In genomic region chr13:22007121-22007510, GRCm38 (mm10) we compare ENCODE assay signal across 10 mouse cellular contexts. TPM values are rescaled to one million over a fixed set of nuclear protein-coding genes. Genes with fewer than 3 reads are reported as not detected.
DNase-seq lines count a peak whose midpoint lies in the region; ATAC-seq and TF ChIP-seq lines count a peak whose summit lies in the region.
"Had no signal": no experiment of that assay in that cellular context is flagged by ENCODE, and none has a peak within 500 bp of the region (broad histone marks: within the 10 kb centered on the region; RNA-seq: fewer than 3 reads in every experiment).

No protein-coding gene starts in this region.

- DNase-seq in kidney, postnatal 10 days = no peak
- DNase-seq in embryonic facial prominence, embryonic 11.5 days (ENCODE audit: low spot score) = no peak
- DNase-seq in hindbrain, postnatal 0 days (ENCODE audit: low spot score) = no peak
- DNase-seq in cerebellum, adult 9-10 months = no peak
- DNase-seq: lung, postnatal 14 days had no signal

- peaks cover 92% of the 10 kb centered on the region for H3K27me3 ChIP-seq in kidney, embryonic 14.5 days (ENCODE audit: control insufficient read depth, insufficient read depth, low read length)
- H3K27me3 ChIP-seq in embryonic facial prominence, embryonic 11.5 days (ENCODE audit: control insufficient read depth, insufficient read depth, low read length) = peaks cover 73% of the 10 kb centered on the region
- H3K27me3 ChIP-seq in hindbrain, postnatal 0 days (ENCODE audit: insufficient read depth, low read length) = peaks cover 88% of the 10 kb centered on the region
- H3K27me3 ChIP-seq in midbrain, embryonic 16.5 days (ENCODE audit: control insufficient read depth, insufficient read depth, low read depth, low read length) = peaks cover 86% of the 10 kb centered on the region

- H3K4me1 ChIP-seq in kidney, embryonic 14.5 days (ENCODE audit: control insufficient read depth, insufficient read depth, low read length) = peaks cover 8% of the 10 kb centered on the region
- H3K4me1 ChIP-seq in embryonic facial prominence, embryonic 11.5 days (ENCODE audit: control insufficient read depth, insufficient read depth, low read length) = 0 out of 2 replicates have a peak, but pooled peaks cover 3% of the 10 kb centered on the region
- H3K4me1 ChIP-seq in hindbrain, postnatal 0 days (ENCODE audit: insufficient read depth, low read length) = peaks cover 12% of the 10 kb centered on the region; the same call in 1 of the 2 replicates
- H3K4me1 ChIP-seq in midbrain, embryonic 16.5 days (ENCODE audit: control insufficient read depth, insufficient read depth, low read length) = peaks cover 8% of the 10 kb centered on the region

- no peak for ATAC-seq in kidney, embryonic 14.5 days (ENCODE audit: low FRiP score, low TSS enrichment)
- ATAC-seq in embryonic facial prominence, embryonic 11.5 days (replicated peaks; ENCODE audit: insufficient number of reproducible peaks, low FRiP score, low TSS enrichment, low read depth) = 0 out of 2 replicates have a peak, but pooled peaks have one; percentile 17
- ATAC-seq in hindbrain, postnatal 0 days = no peak
- no peak for ATAC-seq in midbrain, embryonic 16.5 days
- ATAC-seq in granulocyte monocyte progenitor cell, adult 5-6 weeks (replicated peaks; ENCODE audit: poor library complexity, severe bottlenecking) = no peak
- ATAC-seq in monocyte, adult 5-6 weeks (replicated peaks; ENCODE audit: insufficient number of reproducible peaks, low FRiP score, low TSS enrichment, poor library complexity, severe bottlenecking) = no peak

- H3K36me3 ChIP-seq in kidney, embryonic 14.5 days (ENCODE audit: control insufficient read depth, insufficient read depth, low read length) = no peaks in the 10 kb centered on the region
- H3K36me3 ChIP-seq in embryonic facial prominence, embryonic 11.5 days (replicated peaks; ENCODE audit: control insufficient read depth, insufficient read depth, low read depth, low read length) = no peaks in the 10 kb centered on the region
- H3K36me3 ChIP-seq in hindbrain, postnatal 0 days (ENCODE audit: insufficient read depth, low read length) = no peaks in the 10 kb centered on the region
- H3K36me3 ChIP-seq in midbrain, embryonic 16.5 days (ENCODE audit: control insufficient read depth, insufficient read depth, low read length) = no peaks in the 10 kb centered on the region

- 0 out of 2 replicates have a peak overlapping the region, but pooled peaks have one; percentile 28 for H3K9ac ChIP-seq in kidney, embryonic 14.5 days (ENCODE audit: low read depth, low read length)
- H3K9ac ChIP-seq in embryonic facial prominence, embryonic 11.5 days (replicated peaks; ENCODE audit: low read length) = no peak overlapping the region
- no peak overlapping the region for H3K9ac ChIP-seq in hindbrain, postnatal 0 days (replicated peaks; ENCODE audit: low read length)
- H3K9ac ChIP-seq in midbrain, embryonic 16.5 days (ENCODE audit: low read depth, low read length) = no peak overlapping the region

- no peak overlapping the region for H3K27ac ChIP-seq in kidney, embryonic 14.5 days (ENCODE audit: low read depth, low read length)
- H3K27ac ChIP-seq in embryonic facial prominence, embryonic 11.5 days (replicated peaks; ENCODE audit: low read depth, low read length) = no peak overlapping the region
- no peak overlapping the region for H3K27ac ChIP-seq in hindbrain, postnatal 0 days
- no peak overlapping the region for H3K27ac ChIP-seq in midbrain, embryonic 16.5 days (ENCODE audit: low read length)

- H3K9me3 ChIP-seq in kidney, embryonic 14.5 days (ENCODE audit: control insufficient read depth, low read length) = no peaks in the 10 kb centered on the region
- no peaks in the 10 kb centered on the region for H3K9me3 ChIP-seq in embryonic facial prominence, embryonic 11.5 days (replicated peaks; ENCODE audit: control insufficient read depth, low read length)
- no peaks in the 10 kb centered on the region for H3K9me3 ChIP-seq in hindbrain, postnatal 0 days (ENCODE audit: low read length)
- H3K9me3 ChIP-seq in midbrain, embryonic 16.5 days (replicated peaks; ENCODE audit: control insufficient read depth, low read length, poor library complexity, severe bottlenecking) = no peaks in the 10 kb centered on the region

- H3K4me2 ChIP-seq in kidney, embryonic 14.5 days (replicated peaks; ENCODE audit: low read depth, low read length) = peak overlapping the region; percentile 94
- peak overlapping the region; percentile 91 for H3K4me2 ChIP-seq in embryonic facial prominence, embryonic 11.5 days (ENCODE audit: low read depth, low read length)
- peak overlapping the region; percentile 86 for H3K4me2 ChIP-seq in hindbrain, postnatal 0 days (ENCODE audit: low read depth, low read length)
- H3K4me2 ChIP-seq in midbrain, embryonic 16.5 days (ENCODE audit: low read length) = peak overlapping the region; percentile 77

- peak overlapping the region; percentile 60 for H3K4me3 ChIP-seq in kidney, embryonic 14.5 days (ENCODE audit: low read length)
- H3K4me3 ChIP-seq in embryonic facial prominence, embryonic 11.5 days (ENCODE audit: low read depth, low read length) = peak overlapping the region; percentile 47
- H3K4me3 ChIP-seq in hindbrain, postnatal 0 days (ENCODE audit: low read length) = peak overlapping the region; percentile 46
- H3K4me3 ChIP-seq in midbrain, embryonic 16.5 days (ENCODE audit: low read depth, low read length) = peak overlapping the region; percentile 40

- 3% methylated on average over 18 of the region's 18 CpGs for WGBS in kidney, embryonic 14.5 days
- 2% methylated on average over 18 of the region's 18 CpGs for WGBS in embryonic facial prominence, embryonic 11.5 days
- WGBS in hindbrain, postnatal 0 days = 3% methylated on average over 18 of the region's 18 CpGs
- 3% methylated on average over 18 of the region's 18 CpGs for whole genome bisulfite sequencing in midbrain, embryonic 16.5 days

- no peak for TF ChIP-seq CTCF in hindbrain, postnatal 0 days (IDR thresholded peaks at IDR 0.05; ENCODE audit: low read depth)

RNA-seq across cellular contexts. Expression of gene Prss16, which starts 2.4 kb away (rescaled TPM):
- polyA plus RNA-seq in kidney, embryonic 14.5 days (2014; fragmentation: Nextera tagmentation; extraction: Ambion mirVana) = not detected in 2 replicates
- 0.25 and 0.50 TPM in 2 replicates for polyA plus RNA-seq in embryonic facial prominence, embryonic 11.5 days (2014; fragmentation: Nextera tagmentation; extraction: Ambion mirVana)
- not detected in 2 replicates for total RNA-seq in hindbrain, postnatal 0 days (2014; rRNA removed)
- not detected in 2 replicates for polyA plus RNA-seq in hindbrain, postnatal 0 days (2015; fragmentation: Nextera tagmentation; extraction: Ambion mirVana)
- polyA plus RNA-seq in midbrain, embryonic 16.5 days (2015; fragmentation: Nextera tagmentation; extraction: Ambion mirVana) = not detected in 2 replicates
- total RNA-seq in granulocyte monocyte progenitor cell, adult 5-6 weeks (2014; fragmentation: Nextera tagmentation) = 12.8 and 15.1 TPM in 2 replicates
- total RNA-seq in granulocyte monocyte progenitor cell, adult 5-6 weeks (2017) = 8.3 and 9.1 TPM in 2 replicates
- 0.10 to 0.64 TPM in 2 of 3 replicates, not detected in the other for total RNA-seq in monocyte, adult 5-6 weeks (2017)

RNA-seq across cellular contexts. Expression of gene Pom121l2, which starts 26.1 kb away (rescaled TPM):
- polyA plus RNA-seq in kidney, embryonic 14.5 days (2014; fragmentation: Nextera tagmentation; extraction: Ambion mirVana) = 0.36 TPM in 1 of 2 replicates, not detected in the other
- 0.24 TPM in 1 of 2 replicates, not detected in the other for polyA plus RNA-seq in embryonic facial prominence, embryonic 11.5 days (2014; fragmentation: Nextera tagmentation; extraction: Ambion mirVana)
- not detected in 2 replicates for total RNA-seq in hindbrain, postnatal 0 days (2014; rRNA removed)
- not detected in 2 replicates for polyA plus RNA-seq in hindbrain, postnatal 0 days (2015; fragmentation: Nextera tagmentation; extraction: Ambion mirVana)
- polyA plus RNA-seq in midbrain, embryonic 16.5 days (2015; fragmentation: Nextera tagmentation; extraction: Ambion mirVana) = not detected in 2 replicates
- total RNA-seq in granulocyte monocyte progenitor cell, adult 5-6 weeks (2014; fragmentation: Nextera tagmentation) = not detected in 2 replicates
- total RNA-seq in granulocyte monocyte progenitor cell, adult 5-6 weeks (2017) = not detected in 2 replicates
- total RNA-seq in monocyte, adult 5-6 weeks (2017) = 0.32 to 0.78 TPM in 2 of 3 replicates, not detected in the other
- total RNA-seq: common myeloid progenitor, adult 5-6 weeks had no signal

RNA-seq across cellular contexts. Expression of gene Hist1h2ah, which starts 28.3 kb away (rescaled TPM):
- polyA plus RNA-seq in kidney, embryonic 14.5 days (2014; fragmentation: Nextera tagmentation; extraction: Ambion mirVana) = 8.6 and 14.9 TPM in 2 replicates
- polyA plus RNA-seq in embryonic facial prominence, embryonic 11.5 days (2014; fragmentation: Nextera tagmentation; extraction: Ambion mirVana) = 4.2 and 20.5 TPM in 2 replicates
- 67.7 and 136 TPM in 2 replicates for total RNA-seq in hindbrain, postnatal 0 days (2014; rRNA removed)
- polyA plus RNA-seq in hindbrain, postnatal 0 days (2015; fragmentation: Nextera tagmentation; extraction: Ambion mirVana) = 2.2 and 10.5 TPM in 2 replicates
- polyA plus RNA-seq in midbrain, embryonic 16.5 days (2015; fragmentation: Nextera tagmentation; extraction: Ambion mirVana) = not detected in 2 replicates
- total RNA-seq in granulocyte monocyte progenitor cell, adult 5-6 weeks (2014; fragmentation: Nextera tagmentation) = 13.4 TPM in 1 of 2 replicates, not detected in the other
- total RNA-seq in granulocyte monocyte progenitor cell, adult 5-6 weeks (2017) = 1,444 and 2,588 TPM in 2 replicates
- 11.3 to 37.5 TPM in 2 of 3 replicates, not detected in the other for total RNA-seq in monocyte, adult 5-6 weeks (2017)

RNA-seq across cellular contexts. Expression of gene Hist1h2bk, which starts 28.6 kb away (rescaled TPM):
- polyA plus RNA-seq in kidney, embryonic 14.5 days (2014; fragmentation: Nextera tagmentation; extraction: Ambion mirVana) = 14.1 and 26.0 TPM in 2 replicates
- polyA plus RNA-seq in embryonic facial prominence, embryonic 11.5 days (2014; fragmentation: Nextera tagmentation; extraction: Ambion mirVana) = 15.9 and 24.3 TPM in 2 replicates
- 468 and 587 TPM in 2 replicates for total RNA-seq in hindbrain, postnatal 0 days (2014; rRNA removed)
- polyA plus RNA-seq in hindbrain, postnatal 0 days (2015; fragmentation: Nextera tagmentation; extraction: Ambion mirVana) = 0.84 and 1.2 TPM in 2 replicates
- 1.3 TPM in 1 of 2 replicates, not detected in the other for polyA plus RNA-seq in midbrain, embryonic 16.5 days (2015; fragmentation: Nextera tagmentation; extraction: Ambion mirVana)
- total RNA-seq in granulocyte monocyte progenitor cell, adult 5-6 weeks (2014; fragmentation: Nextera tagmentation) = 9.6 and 80.5 TPM in 2 replicates
- 2,021 and 2,596 TPM in 2 replicates for total RNA-seq in granulocyte monocyte progenitor cell, adult 5-6 weeks (2017)
- total RNA-seq in monocyte, adult 5-6 weeks (2017) = 6.8 to 12.3 TPM (median 11.3 TPM) in 3 replicates

RNA-seq across cellular contexts. Expression of gene Hist1h4i, which starts 34.0 kb away (rescaled TPM):
- polyA plus RNA-seq in kidney, embryonic 14.5 days (2014; fragmentation: Nextera tagmentation; extraction: Ambion mirVana) = 33.2 and 38.0 TPM in 2 replicates
- polyA plus RNA-seq in embryonic facial prominence, embryonic 11.5 days (2014; fragmentation: Nextera tagmentation; extraction: Ambion mirVana) = 31.9 and 34.5 TPM in 2 replicates
- total RNA-seq in hindbrain, postnatal 0 days (2014; rRNA removed) = 20.6 and 39.3 TPM in 2 replicates
- 5.1 and 5.5 TPM in 2 replicates for polyA plus RNA-seq in hindbrain, postnatal 0 days (2015; fragmentation: Nextera tagmentation; extraction: Ambion mirVana)
- polyA plus RNA-seq in midbrain, embryonic 16.5 days (2015; fragmentation: Nextera tagmentation; extraction: Ambion mirVana) = 4.0 and 4.9 TPM in 2 replicates
- total RNA-seq in granulocyte monocyte progenitor cell, adult 5-6 weeks (2014; fragmentation: Nextera tagmentation) = 56.3 and 74.3 TPM in 2 replicates
- total RNA-seq in granulocyte monocyte progenitor cell, adult 5-6 weeks (2017) = 87.0 TPM in 2 replicates
- 13.3 to 29.5 TPM (median 23.6 TPM) in 3 replicates for total RNA-seq in monocyte, adult 5-6 weeks (2017)
